In the genomic region with DNA sequence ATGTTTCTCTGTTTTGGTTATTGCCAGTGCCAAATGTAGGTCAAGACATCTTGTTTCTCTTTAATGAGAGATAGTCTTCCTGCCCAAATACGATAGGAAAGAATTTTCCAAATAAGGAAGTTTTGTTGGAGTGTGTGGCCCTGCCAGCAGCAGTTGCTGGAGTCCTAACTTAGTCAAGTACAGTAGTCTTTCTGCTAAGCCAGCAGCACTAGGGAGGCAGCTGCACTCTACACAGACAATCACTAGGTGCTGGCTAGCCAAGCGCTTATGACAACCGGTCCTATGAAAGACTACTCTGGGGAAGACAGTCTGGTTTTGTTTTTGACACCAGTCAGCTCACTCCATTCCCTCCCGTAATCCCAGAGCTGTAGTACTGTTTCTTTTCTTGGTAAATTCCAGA, we compare ENCODE assay signal across 10 mouse cellular contexts. TPM values are rescaled to one million over a fixed set of nuclear protein-coding genes. Genes with fewer than 3 reads are reported as not detected.
DNase-seq lines count a peak whose midpoint lies in the region; ATAC-seq and TF ChIP-seq lines count a peak whose summit lies in the region.
"Had no signal": no experiment of that assay in that cellular context is flagged by ENCODE, and none has a peak within 500 bp of the region (broad histone marks: within the 10 kb centered on the region; RNA-seq: fewer than 3 reads in every experiment).

No protein-coding gene starts in this region.

- TF ChIP-seq POLR2A in limb, embryonic 14.5 days (IDR thresholded peaks at IDR 0.05; ENCODE audit: borderline replicate concordance, extremely low read depth, insufficient read depth, insufficient read length): no peak
- TF ChIP-seq POLR2A in small intestine, adult 2 months (IDR thresholded peaks at IDR 0.05; ENCODE audit: low read depth, low read length): no peak

- no peak for TF ChIP-seq EP300 in heart, postnatal 0 days (IDR thresholded peaks at IDR 0.05; ENCODE audit: low read depth)

- no peak for TF ChIP-seq CTCF in heart, postnatal 0 days (IDR thresholded peaks at IDR 0.05; ENCODE audit: low read depth)
- TF ChIP-seq CTCF in small intestine, adult 2 months (IDR thresholded peaks at IDR 0.05; ENCODE audit: extremely low read depth, insufficient read length, insufficient replicate concordance, low read depth, low read length): no peak

- H3K9me3 ChIP-seq in limb, embryonic 14.5 days (ENCODE audit: control insufficient read depth, low read length): no peaks in the 10 kb centered on the region
- H3K9me3 ChIP-seq in limb, embryonic 10.5 days (replicated peaks): no peaks in the 10 kb centered on the region
- no peaks in the 10 kb centered on the region for H3K9me3 ChIP-seq in heart, postnatal 0 days (replicated peaks; ENCODE audit: control insufficient read depth, low read length)
- no peaks in the 10 kb centered on the region for H3K9me3 ChIP-seq in forebrain, embryonic 16.5 days (ENCODE audit: control insufficient read depth, low read length)
- H3K9me3 ChIP-seq: forebrain, embryonic 12.5 days; neural tube, embryonic 12.5 days had no signal

- H3K27me3 ChIP-seq in limb, embryonic 14.5 days (ENCODE audit: control insufficient read depth, insufficient read depth, low read length): no peaks in the 10 kb centered on the region
- H3K27me3 ChIP-seq in limb, embryonic 10.5 days (ENCODE audit: low read depth, poor library complexity, severe bottlenecking): no peaks in the 10 kb centered on the region
- no peaks in the 10 kb centered on the region for H3K27me3 ChIP-seq in heart, postnatal 0 days (ENCODE audit: control insufficient read depth, insufficient read depth, low read length)
- no peaks in the 10 kb centered on the region for H3K27me3 ChIP-seq in small intestine, adult 2 months (ENCODE audit: control insufficient read depth, insufficient read depth, low read length)
- no peaks in the 10 kb centered on the region for H3K27me3 ChIP-seq in forebrain, embryonic 16.5 days (replicated peaks; ENCODE audit: control insufficient read depth, insufficient read depth, low read length)
- H3K27me3 ChIP-seq: forebrain, embryonic 12.5 days; neural tube, embryonic 12.5 days had no signal

- no peak overlapping the region for H3K27ac ChIP-seq in limb, embryonic 14.5 days (replicated peaks; ENCODE audit: low read depth, low read length)
- H3K27ac ChIP-seq in limb, embryonic 10.5 days: no peak overlapping the region
- H3K27ac ChIP-seq in heart, postnatal 0 days (ENCODE audit: low read depth): peak overlapping the region; percentile 68
- peak overlapping the region; percentile 59; the same call in 1 of the 2 replicates for H3K27ac ChIP-seq in small intestine, adult 2 months (ENCODE audit: insufficient read depth, low read depth, low read length)
- no peak overlapping the region for H3K27ac ChIP-seq in forebrain, embryonic 16.5 days (ENCODE audit: low read length)
- H3K27ac ChIP-seq: forebrain, embryonic 12.5 days; neural tube, embryonic 12.5 days had no signal

- H3K4me2 ChIP-seq in limb, embryonic 14.5 days (replicated peaks; ENCODE audit: low read depth, low read length, severe bottlenecking): no peak overlapping the region
- H3K4me2 ChIP-seq in heart, postnatal 0 days (ENCODE audit: low read depth, low read length): no peak overlapping the region
- no peak overlapping the region for H3K4me2 ChIP-seq in forebrain, embryonic 16.5 days (ENCODE audit: low read length)
- H3K4me2 ChIP-seq: forebrain, embryonic 12.5 days; neural tube, embryonic 12.5 days had no signal

- no peak overlapping the region for H3K9ac ChIP-seq in limb, embryonic 14.5 days (ENCODE audit: low read depth, low read length, severe bottlenecking)
- no peak overlapping the region for H3K9ac ChIP-seq in heart, postnatal 0 days (replicated peaks; ENCODE audit: low read depth, low read length)
- H3K9ac ChIP-seq in forebrain, embryonic 16.5 days (replicated peaks; ENCODE audit: low read depth, low read length): no peak overlapping the region
- H3K9ac ChIP-seq: forebrain, embryonic 12.5 days; neural tube, embryonic 12.5 days had no signal

- H3K4me1 ChIP-seq in limb, embryonic 14.5 days (ENCODE audit: control insufficient read depth, insufficient read depth, low read length): peaks cover 20% of the 10 kb centered on the region
- peaks cover 10% of the 10 kb centered on the region for H3K4me1 ChIP-seq in limb, embryonic 10.5 days
- H3K4me1 ChIP-seq in heart, postnatal 0 days (ENCODE audit: control insufficient read depth, insufficient read depth): 0 out of 2 replicates have a peak, but pooled peaks cover 3% of the 10 kb centered on the region
- no peaks in the 10 kb centered on the region for H3K4me1 ChIP-seq in small intestine, adult 2 months (ENCODE audit: control insufficient read depth, insufficient read depth, insufficient read length, low read length)
- peaks cover 8% of the 10 kb centered on the region for H3K4me1 ChIP-seq in forebrain, embryonic 16.5 days (replicated peaks; ENCODE audit: control insufficient read depth, insufficient read depth, low read length)
- H3K4me1 ChIP-seq: neural tube, embryonic 12.5 days had no signal

- no peaks in the 10 kb centered on the region for H3K36me3 ChIP-seq in limb, embryonic 14.5 days (ENCODE audit: control insufficient read depth, insufficient read depth, low read length)
- no peaks in the 10 kb centered on the region for H3K36me3 ChIP-seq in limb, embryonic 10.5 days
- no peaks in the 10 kb centered on the region for H3K36me3 ChIP-seq in heart, postnatal 0 days (replicated peaks; ENCODE audit: control insufficient read depth, insufficient read depth, low read length)
- no peaks in the 10 kb centered on the region for H3K36me3 ChIP-seq in small intestine, adult 2 months (ENCODE audit: control insufficient read depth, insufficient read depth, low read length)
- no peaks in the 10 kb centered on the region for H3K36me3 ChIP-seq in forebrain, embryonic 16.5 days (ENCODE audit: control insufficient read depth, insufficient read depth)
- H3K36me3 ChIP-seq: forebrain, embryonic 12.5 days; neural tube, embryonic 12.5 days had no signal

- H3K4me3 ChIP-seq in limb, embryonic 14.5 days (replicated peaks; ENCODE audit: low read length): no peak overlapping the region
- H3K4me3 ChIP-seq in limb, embryonic 10.5 days: no peak overlapping the region
- no peak overlapping the region for H3K4me3 ChIP-seq in heart, postnatal 0 days (ENCODE audit: low read depth, low read length)
- H3K4me3 ChIP-seq in small intestine, adult 2 months (ENCODE audit: low read depth, low read length): no peak overlapping the region
- H3K4me3 ChIP-seq in forebrain, embryonic 16.5 days (replicated peaks; ENCODE audit: low read length): no peak overlapping the region
- H3K4me3 ChIP-seq: forebrain, embryonic 12.5 days; neural tube, embryonic 12.5 days had no signal

- ATAC-seq in limb, embryonic 14.5 days (ENCODE audit: low FRiP score, low read depth): no peak
- ATAC-seq in heart, postnatal 0 days (ENCODE audit: insufficient read depth, low read depth): peak; percentile 49; the same call in 1 of the 2 replicates
- ATAC-seq in forebrain, embryonic 16.5 days: no peak

- WGBS in limb, embryonic 14.5 days: 46% methylated on average over 4 of the region's 4 CpGs
- 87% methylated on average over 4 of the region's 4 CpGs for WGBS in limb, embryonic 10.5 days
- 15% methylated on average over 4 of the region's 4 CpGs for WGBS in heart, postnatal 0 days
- 64% methylated on average over 4 of the region's 4 CpGs for WGBS in small intestine, adult 2 months
- WGBS in forebrain, embryonic 16.5 days: 70% methylated on average over 4 of the region's 4 CpGs

- peak; percentile 24 for DNase-seq in limb, embryonic 14.5 days (ENCODE audit: low spot score)
- no peak for DNase-seq in limb, embryonic 10.5 days (ENCODE audit: low spot score)
- DNase-seq in fibroblast of lung, adult 2 months (ENCODE audit: low read depth): peak; percentile 40
- peak; percentile 28 for DNase-seq in heart, postnatal 0 days (ENCODE audit: low spot score)
- no peak for DNase-seq in left cerebral cortex, adult 11 months (ENCODE audit: low spot score)
- DNase-seq: right cerebral cortex, adult 18-20 months had no signal

RNA-seq across cellular contexts. Expression of a gene that starts 35.4 kb away (rescaled TPM):
- polyA plus RNA-seq in limb, embryonic 14.5 days (2012; rRNA removed): 67.4 and 69.9 TPM in 2 replicates
- 62.4 and 64.1 TPM in 2 replicates for polyA plus RNA-seq in limb, embryonic 14.5 days (2014; fragmentation: Nextera tagmentation; extraction: Ambion mirVana)
- polyA plus RNA-seq in limb, embryonic 10.5 days (2016; fragmentation: Nextera tagmentation; extraction: Ambion mirVana): 38.2 and 42.4 TPM in 2 replicates
- total RNA-seq in heart, postnatal 0 days (2014; rRNA removed; ENCODE audit: low replicate concordance): 124 and 140 TPM in 2 replicates
- polyA plus RNA-seq in heart, postnatal 0 days (2015; fragmentation: Nextera tagmentation; extraction: Ambion mirVana): 42.3 and 50.2 TPM in 2 replicates
- polyA plus RNA-seq in small intestine, adult 2 months (2012; rRNA removed): 10.7 and 18.5 TPM in 2 replicates
- 11.4 and 13.0 TPM in 2 replicates for polyA plus RNA-seq in forebrain, embryonic 16.5 days (2015; fragmentation: Nextera tagmentation; extraction: Ambion mirVana)

RNA-seq across cellular contexts. Expression of a gene that starts 57.4 kb away (rescaled TPM):
- polyA plus RNA-seq in limb, embryonic 14.5 days (2012; rRNA removed): 8.3 and 9.1 TPM in 2 replicates
- 3.1 and 3.4 TPM in 2 replicates for polyA plus RNA-seq in limb, embryonic 14.5 days (2014; fragmentation: Nextera tagmentation; extraction: Ambion mirVana)
- polyA plus RNA-seq in limb, embryonic 10.5 days (2016; fragmentation: Nextera tagmentation; extraction: Ambion mirVana): 0.54 and 0.55 TPM in 2 replicates
- 3.3 and 4.2 TPM in 2 replicates for total RNA-seq in heart, postnatal 0 days (2014; rRNA removed; ENCODE audit: low replicate concordance)
- polyA plus RNA-seq in heart, postnatal 0 days (2015; fragmentation: Nextera tagmentation; extraction: Ambion mirVana): 0.84 and 0.89 TPM in 2 replicates
- 3.1 and 3.8 TPM in 2 replicates for polyA plus RNA-seq in small intestine, adult 2 months (2012; rRNA removed)
- polyA plus RNA-seq in forebrain, embryonic 16.5 days (2015; fragmentation: Nextera tagmentation; extraction: Ambion mirVana): 0.33 and 0.50 TPM in 2 replicates

Comparison
In these comparisons a context has a peak if more than half of its experiments do, and no peak if none do; other contexts are left out.
1. DNase-seq: peak in limb, embryonic 14.5 days (single experiment), fibroblast of lung, adult 2 months (single experiment) and heart, postnatal 0 days (single experiment); none in limb, embryonic 10.5 days (single experiment) and left cerebral cortex, adult 11 months (single experiment).
2. H3K27ac ChIP-seq: peak in heart, postnatal 0 days (single experiment) and small intestine, adult 2 months (single experiment); none in limb, embryonic 14.5 days (single experiment), limb, embryonic 10.5 days (single experiment) and forebrain, embryonic 16.5 days (single experiment).